Comparison of ENCODE assay signal across 8 mouse cellular contexts in the genomic region with DNA sequence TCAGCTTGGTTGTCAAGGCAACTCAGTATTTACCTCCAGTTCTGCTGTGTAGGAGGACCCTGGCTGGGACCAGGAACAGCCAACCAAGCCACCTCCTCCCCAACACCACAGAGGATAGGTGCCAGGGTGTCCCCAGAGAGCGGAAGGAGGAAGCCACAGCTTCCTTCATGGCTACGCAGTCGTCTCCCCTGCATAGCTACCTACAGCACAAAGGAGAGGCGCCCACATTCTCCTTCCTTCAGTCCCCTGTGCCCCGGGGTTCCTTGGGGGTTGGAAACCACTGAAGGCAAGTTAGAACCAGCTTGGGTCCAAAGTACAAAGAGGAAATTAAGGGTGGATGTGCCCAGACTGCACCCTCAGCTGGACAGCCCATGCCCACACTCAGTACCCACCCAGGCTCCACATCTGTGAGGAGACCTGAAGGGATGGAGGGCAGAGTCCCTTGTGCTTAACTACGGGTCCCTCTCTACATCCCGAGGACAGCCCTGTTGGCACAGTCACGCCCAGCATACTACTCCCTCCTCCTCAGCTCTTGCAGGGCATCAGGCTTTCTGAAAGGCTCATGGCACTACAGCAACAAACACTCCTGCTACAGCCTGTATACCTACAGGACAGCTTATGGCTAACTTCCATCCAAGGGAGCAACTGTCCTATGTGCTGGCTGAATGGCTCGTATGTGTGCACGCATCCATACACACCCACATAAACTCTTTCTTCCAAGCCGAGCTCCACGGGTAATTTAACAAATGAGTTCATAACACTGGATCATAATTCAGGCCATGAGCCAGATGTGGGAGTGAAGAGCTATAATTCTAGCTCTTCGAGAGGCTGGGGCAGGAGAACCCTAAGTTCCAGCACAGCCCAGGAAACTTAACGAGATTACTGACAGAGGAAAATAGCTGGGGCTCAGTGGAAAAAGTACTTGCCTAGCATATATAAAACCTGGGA. TPM values are rescaled to one million over a fixed set of nuclear protein-coding genes. Genes with fewer than 3 reads are reported as not detected.
A peak's percentile ranks its signal among the peaks of the same experiment; 100 is the strongest.
DNase-seq lines count a peak whose midpoint lies in the region; ATAC-seq and TF ChIP-seq lines count a peak whose summit lies in the region.

No protein-coding gene starts in this region.

- no peak for TF ChIP-seq POLR2A in brain, embryonic 14.5 days (IDR thresholded peaks at IDR 0.05; ENCODE audit: borderline replicate concordance, extremely low read depth, insufficient read depth, insufficient read length, poor library complexity, severe bottlenecking)

- no peaks in the 10 kb centered on the region for H3K27me3 ChIP-seq in kidney, embryonic 14.5 days (ENCODE audit: control insufficient read depth, insufficient read depth, low read length)

- H3K9ac ChIP-seq in kidney, embryonic 14.5 days (ENCODE audit: low read depth, low read length), result no peak overlapping the region

- WGBS in kidney, embryonic 14.5 days, result 38% methylated on average over 14 of the region's 14 CpGs

- H3K9me3 ChIP-seq in kidney, embryonic 14.5 days (ENCODE audit: control insufficient read depth, low read length), result 0 out of 2 replicates have a peak, but pooled peaks cover 4% of the 10 kb centered on the region

- DNase-seq in lung, adult 18-20 months, result peak; percentile 81 to 83
- no peak for DNase-seq in lung, postnatal 14 days
- peak; percentile 71 for DNase-seq in brain, embryonic 14.5 days (ENCODE audit: low read depth)
- DNase-seq in lung, postnatal 10 days, result peak; percentile 79
- peak; percentile 81 for DNase-seq in skeletal muscle tissue, adult 2 months (ENCODE audit: low read depth, low spot score)
- no peak for DNase-seq in adipocyte (ENCODE audit: low spot score)

- no peak overlapping the region; the same call in 1 of the 2 replicates for H3K4me2 ChIP-seq in kidney, embryonic 14.5 days (replicated peaks; ENCODE audit: low read depth, low read length)

- ATAC-seq in granulocyte monocyte progenitor cell, adult 5-6 weeks (replicated peaks; ENCODE audit: poor library complexity, severe bottlenecking), result peak; percentile 81
- ATAC-seq in kidney, embryonic 14.5 days (ENCODE audit: low FRiP score, low TSS enrichment), result peak; percentile 87

- H3K4me3 ChIP-seq in kidney, embryonic 14.5 days (ENCODE audit: low read length), result no peak overlapping the region

- no peaks in the 10 kb centered on the region for H3K36me3 ChIP-seq in kidney, embryonic 14.5 days (ENCODE audit: control insufficient read depth, insufficient read depth, low read length)

- H3K4me1 ChIP-seq in kidney, embryonic 14.5 days (ENCODE audit: control insufficient read depth, insufficient read depth, low read length), result peaks cover 34% of the 10 kb centered on the region

- no peak for TF ChIP-seq CTCF in brain, embryonic 14.5 days (IDR thresholded peaks at IDR 0.05; ENCODE audit: borderline replicate concordance, extremely low read depth, insufficient read depth, insufficient read length)

- peak overlapping the region; percentile 53; the same call in 1 of the 2 replicates for H3K27ac ChIP-seq in kidney, embryonic 14.5 days (ENCODE audit: low read depth, low read length)

RNA-seq across cellular contexts. Expression of gene E030018B13Rik, which starts 9.0 kb away (rescaled TPM):
- polyA plus RNA-seq in brain, embryonic 14.5 days (2012; rRNA removed), result not detected in 2 replicates
- total RNA-seq in granulocyte monocyte progenitor cell, adult 5-6 weeks (2014; fragmentation: Nextera tagmentation), result not detected in 2 replicates
- not detected in 2 replicates for total RNA-seq in granulocyte monocyte progenitor cell, adult 5-6 weeks (2017)
- polyA plus RNA-seq in kidney, embryonic 14.5 days (2014; fragmentation: Nextera tagmentation; extraction: Ambion mirVana), result 0.35 TPM in 1 of 2 replicates, not detected in the other

RNA-seq across cellular contexts. Expression of gene Klf13, which starts 13.0 kb away (rescaled TPM):
- 12.4 and 19.8 TPM in 2 replicates for polyA plus RNA-seq in brain, embryonic 14.5 days (2012; rRNA removed)
- 39.9 and 51.5 TPM in 2 replicates for total RNA-seq in granulocyte monocyte progenitor cell, adult 5-6 weeks (2014; fragmentation: Nextera tagmentation)
- total RNA-seq in granulocyte monocyte progenitor cell, adult 5-6 weeks (2017), result 11.6 and 24.0 TPM in 2 replicates
- polyA plus RNA-seq in kidney, embryonic 14.5 days (2014; fragmentation: Nextera tagmentation; extraction: Ambion mirVana), result 23.0 and 23.2 TPM in 2 replicates

Comparison
In these comparisons a context has a peak if more than half of its experiments do, and no peak if none do; other contexts are left out.
1. DNase-seq: peak in lung, adult 18-20 months (2 of 2), brain, embryonic 14.5 days (single experiment), lung, postnatal 10 days (single experiment) and skeletal muscle tissue, adult 2 months (single experiment); none in lung, postnatal 14 days (single experiment) and adipocyte (single experiment).